Mouse (Mus musculus) C2C12 (cell line): ENCODE measurements at regions not wholly inside any gene's neighbourhood (a gene's known extent, or its start where the extent isn't known, plus 50 kb on each side); places are given as distances from the start of the nearest gene placed in this dataset.

Experiments used
- H3K27me3 ChIP-seq: one replicate; pipeline ENCODE4 v1.6.1; 2011; ENCODE audit not compliant: control insufficient read depth, insufficient read depth, insufficient read length
- H3K36me3 ChIP-seq: one replicate; pipeline ENCODE4 v1.6.1; 2011; ENCODE audit not compliant: control insufficient read depth, insufficient read depth
- H3K4me3 ChIP-seq: one replicate; pipeline ENCODE4 v1.5.1; 2011; ENCODE audit warnings: mild to moderate bottlenecking, control low read depth; ENCODE audit not compliant: poor library complexity, insufficient read depth, severe bottlenecking
- H3K79me2 ChIP-seq: one replicate; pipeline ENCODE4 v1.6.1; 2011; ENCODE audit not compliant: control insufficient read depth, insufficient read depth
- H3K79me3 ChIP-seq: one replicate; pipeline ENCODE4 v1.6.1; 2011; ENCODE audit warnings: low read depth, control low read depth
- H3ac ChIP-seq: one replicate; pipeline ENCODE3; 2011; ENCODE audit warnings: low read depth; ENCODE audit not compliant: control insufficient read depth, insufficient read length
- CEBPB ChIP-seq: IDR thresholded peaks from one replicate; pipeline ENCODE4 v1.6.1; 2011; ENCODE audit warnings: low read depth, mild to moderate bottlenecking, control low read depth, moderate library complexity
- CTCF ChIP-seq: IDR thresholded peaks from one replicate; pipeline ENCODE4 v1.5.1; 2011; ENCODE audit not compliant: control insufficient read depth, insufficient read depth, insufficient read length
- FOSL1 ChIP-seq: IDR thresholded peaks from one replicate; pipeline ENCODE4 v1.8.0; 2011; ENCODE audit warnings: mild to moderate bottlenecking, low read length; ENCODE audit not compliant: poor library complexity, insufficient read depth, severe bottlenecking
- MAX ChIP-seq: IDR thresholded peaks from one replicate; pipeline ENCODE4 v1.6.1; 2011; ENCODE audit warnings: mild to moderate bottlenecking, control low read depth
- MYOD1 ChIP-seq: IDR thresholded peaks from one replicate; pipeline ENCODE4 v1.6.1; 2011; ENCODE audit warnings: low read depth; ENCODE audit not compliant: control insufficient read depth, insufficient read length
- MYOG ChIP-seq: IDR thresholded peaks from one replicate; pipeline ENCODE4 v1.6.1; 2011; ENCODE audit not compliant: control insufficient read depth, insufficient read length; ENCODE audit errors: extremely low read depth
- USF1 ChIP-seq: IDR thresholded peaks from one replicate; pipeline ENCODE4 v1.6.1; 2011; ENCODE audit warnings: low read depth, mild to moderate bottlenecking, control low read depth, moderate library complexity

DNA sequence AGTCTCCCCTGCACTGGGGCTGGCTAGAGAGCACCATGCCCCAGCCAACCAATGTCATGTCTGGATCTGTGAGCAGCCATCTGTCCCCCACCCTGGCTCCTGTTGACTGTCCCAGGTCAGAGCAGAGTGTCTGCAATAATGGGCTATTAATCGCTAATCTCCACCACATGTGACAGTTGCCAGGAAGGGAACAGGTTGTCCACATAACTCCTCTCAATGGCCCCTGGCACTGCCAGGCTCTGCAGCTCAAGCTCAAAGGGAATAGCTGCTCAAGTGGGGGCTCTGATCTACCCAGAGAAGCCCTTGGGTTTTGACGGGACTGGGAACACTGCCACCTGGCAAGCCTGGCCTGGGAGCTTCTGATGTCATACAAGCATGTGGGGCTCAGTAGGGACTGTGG is 231.4 kb downstream of the Cryba4 start:
- no peaks in the 10 kb centered on the region for H3K27me3 ChIP-seq
- H3K4me3 ChIP-seq = no peak overlapping the region
- no peak for TF ChIP-seq MAX
- no peak for TF ChIP-seq USF1
- H3K79me2 ChIP-seq = no peaks in the 10 kb centered on the region
- no peaks in the 10 kb centered on the region for H3K36me3 ChIP-seq
- H3K79me3 ChIP-seq = no peaks in the 10 kb centered on the region
- no peak overlapping the region for H3ac ChIP-seq

DNA sequence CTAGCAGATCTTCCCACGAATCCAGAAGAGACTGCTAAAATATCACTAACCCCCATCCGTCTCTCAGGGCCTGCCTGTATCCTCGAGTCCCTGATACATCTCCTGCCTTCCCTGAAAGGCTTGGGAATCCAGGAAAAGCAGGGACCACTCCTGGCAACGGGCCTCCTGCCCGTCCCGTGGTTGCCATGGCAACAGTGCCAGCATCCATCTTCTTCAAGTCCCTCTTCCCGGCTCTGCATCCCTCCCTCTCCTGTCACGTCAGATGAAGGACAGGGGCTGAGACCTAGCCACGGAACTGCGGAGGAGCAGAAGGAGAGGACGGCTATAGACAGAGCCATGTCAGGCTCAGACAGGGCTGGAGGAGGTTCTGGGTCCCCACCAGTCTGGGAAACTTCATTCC is 222.4 kb downstream of the Cryba4 start:
- Histone ChIP-seq H3K79me2 (no peaks in the 10 kb centered on the region), H3K27me3 (peaks cover 13% of the 10 kb centered on the region), H3K36me3 (no peaks in the 10 kb centered on the region), H3K79me3 (no peaks in the 10 kb centered on the region), H3K4me3 (no peak overlapping the region), H3ac (no peak overlapping the region)
- TF ChIP-seq MYOG (no peak), USF1 (no peak), CTCF (no peak), FOSL1 (no peak), MYOD1 (no peak), MAX (no peak), CEBPB (no peak)

DNA sequence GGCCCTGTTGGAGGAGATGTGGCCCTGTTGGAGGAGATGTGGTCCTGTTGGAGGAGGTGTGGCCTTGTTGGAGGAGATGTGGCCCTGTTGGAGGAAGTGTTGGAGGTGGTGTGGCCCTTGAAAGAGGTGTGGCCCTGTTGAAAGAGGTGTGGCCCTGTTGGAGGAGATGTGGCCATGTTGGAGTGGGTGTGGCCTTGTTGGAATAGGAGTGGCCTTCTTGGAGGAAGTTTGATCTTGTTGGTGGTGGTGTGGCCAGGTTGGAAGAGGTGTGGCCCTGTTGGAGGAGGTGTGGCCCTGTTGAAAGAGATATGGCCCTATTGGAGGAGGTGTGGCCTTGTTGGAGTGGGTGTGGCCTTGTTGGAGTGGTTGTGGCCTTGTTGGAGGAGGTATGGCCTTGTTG is 220.3 kb downstream of the Cryba4 start:
- H3K27me3 ChIP-seq = peaks cover 20% of the 10 kb centered on the region

DNA sequence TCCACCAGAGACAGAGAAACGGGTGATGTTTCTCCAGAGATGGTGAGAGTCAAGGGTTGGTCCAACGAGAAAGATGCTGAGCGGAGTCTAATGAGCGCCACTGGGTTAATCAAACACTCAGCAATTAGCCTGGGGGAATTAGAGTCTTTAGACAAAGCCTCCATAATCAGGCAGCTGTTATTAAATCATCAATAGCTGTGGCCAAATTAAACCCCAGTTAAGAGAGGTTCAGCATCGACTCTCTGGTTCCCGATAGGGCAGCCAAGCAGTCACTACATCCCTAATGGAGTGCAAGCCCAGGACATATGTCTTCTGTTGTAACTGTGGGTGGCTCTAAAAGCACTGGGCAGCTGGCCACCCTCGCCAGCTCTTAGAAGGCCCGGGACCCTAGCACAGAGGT is 216.9 kb downstream of the Cryba4 start:
- Histone ChIP-seq H3K27me3 (peaks cover 28% of the 10 kb centered on the region), H3K4me3 (no peak overlapping the region), H3K36me3 (no peaks in the 10 kb centered on the region), H3K79me2 (no peaks in the 10 kb centered on the region), H3ac (no peak overlapping the region), H3K79me3 (no peaks in the 10 kb centered on the region)
- no peak for TF ChIP-seq MAX
- no peak for TF ChIP-seq MYOG
- TF ChIP-seq CTCF = no peak
- no peak for TF ChIP-seq MYOD1
- no peak for TF ChIP-seq CEBPB
- no peak for TF ChIP-seq FOSL1
- no peak for TF ChIP-seq USF1

More for the DNA sequence above, 220.3 kb downstream of the Cryba4 start:
- TF ChIP-seq CTCF (no peak), USF1 (no peak), MAX (no peak), CEBPB (no peak), FOSL1 (no peak), MYOD1 (no peak), MYOG (no peak)
- no peak overlapping the region for H3ac ChIP-seq
- no peaks in the 10 kb centered on the region for H3K79me2 ChIP-seq
- no peaks in the 10 kb centered on the region for H3K36me3 ChIP-seq
- no peaks in the 10 kb centered on the region for H3K79me3 ChIP-seq
- H3K4me3 ChIP-seq = no peak overlapping the region

DNA sequence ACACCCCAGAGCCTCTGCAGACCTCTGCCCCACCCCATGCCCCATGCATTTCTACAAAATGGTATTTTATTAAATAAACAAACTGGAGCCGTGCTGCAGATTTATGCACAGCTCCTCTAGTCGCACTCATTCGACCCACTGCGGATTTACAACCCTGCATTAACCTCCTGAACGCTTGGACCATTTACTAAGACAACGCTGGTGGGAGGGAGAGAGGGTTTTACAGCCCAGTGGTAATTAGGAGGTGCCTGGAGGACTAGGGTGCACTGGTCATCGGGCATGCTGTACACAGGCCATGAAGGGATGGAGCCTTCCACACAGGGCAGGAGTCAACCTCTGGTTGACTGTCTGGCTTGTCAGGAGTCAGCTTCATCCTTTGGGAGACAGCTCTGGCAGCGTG is 215.2 kb downstream of the Cryba4 start:
- H3K4me3 ChIP-seq = no peak overlapping the region
- TF ChIP-seq CTCF (no peak), CEBPB (no peak), FOSL1 (no peak), MAX (no peak), USF1 (no peak), MYOD1 (no peak), MYOG (no peak)
- H3ac ChIP-seq = no peak overlapping the region
- H3K79me2 ChIP-seq = no peaks in the 10 kb centered on the region
- H3K79me3 ChIP-seq = no peaks in the 10 kb centered on the region
- no peaks in the 10 kb centered on the region for H3K36me3 ChIP-seq
- peaks cover 28% of the 10 kb centered on the region for H3K27me3 ChIP-seq

DNA sequence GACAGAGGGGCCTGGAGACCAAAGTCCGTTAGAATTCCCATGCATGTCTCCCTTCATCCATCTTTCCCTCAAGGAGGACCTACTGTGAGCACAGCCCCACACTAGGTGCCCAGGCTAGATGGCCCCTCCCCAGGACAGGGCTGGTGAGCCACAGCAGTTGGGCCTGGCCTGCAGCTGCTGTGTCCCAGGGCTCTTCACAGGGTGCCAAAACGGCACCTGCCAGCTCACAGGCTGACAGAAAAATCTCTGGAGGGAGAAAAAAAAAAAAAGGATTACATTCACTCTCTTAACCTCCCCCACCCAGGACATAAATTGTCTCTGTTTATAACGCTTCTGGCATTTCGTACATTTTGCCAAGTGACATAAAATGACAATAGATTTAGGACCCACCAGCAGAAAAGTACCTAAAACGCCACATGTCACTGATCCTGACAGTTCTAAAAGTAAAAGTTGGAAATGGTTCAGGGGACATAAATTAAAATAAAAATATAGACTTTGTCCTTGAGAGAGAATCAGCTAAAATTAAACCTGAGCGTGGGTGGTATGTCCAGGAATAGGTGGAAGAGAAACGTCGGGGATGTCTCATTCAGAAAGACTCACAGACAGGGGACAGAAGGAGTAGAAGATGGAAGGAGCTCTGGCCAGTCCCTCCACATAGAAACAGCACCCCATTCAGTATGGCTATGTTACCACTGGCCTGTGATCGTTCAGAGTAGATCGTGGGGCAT is 212.5 kb downstream of the Cryba4 start:
- Histone ChIP-seq H3K4me3 (no peak overlapping the region), H3K79me3 (no peaks in the 10 kb centered on the region), H3K27me3 (peaks cover 32% of the 10 kb centered on the region), H3K36me3 (no peaks in the 10 kb centered on the region), H3ac (no peak overlapping the region), H3K79me2 (no peaks in the 10 kb centered on the region)
- no peak for TF ChIP-seq MYOD1
- TF ChIP-seq MAX = no peak
- TF ChIP-seq FOSL1 = no peak
- no peak for TF ChIP-seq CTCF
- no peak for TF ChIP-seq CEBPB
- no peak for TF ChIP-seq MYOG
- TF ChIP-seq USF1 = no peak
